Mouse (Mus musculus): ENCODE results near the gene Slc25a39. TPM values are rescaled to one million over a fixed set of nuclear protein-coding genes. Genes with fewer than 3 reads are reported as not detected.

The Slc25a39 gene
- polyA plus RNA-seq, 1 experiment from 2014 or later = 189 TPM

DNA sequence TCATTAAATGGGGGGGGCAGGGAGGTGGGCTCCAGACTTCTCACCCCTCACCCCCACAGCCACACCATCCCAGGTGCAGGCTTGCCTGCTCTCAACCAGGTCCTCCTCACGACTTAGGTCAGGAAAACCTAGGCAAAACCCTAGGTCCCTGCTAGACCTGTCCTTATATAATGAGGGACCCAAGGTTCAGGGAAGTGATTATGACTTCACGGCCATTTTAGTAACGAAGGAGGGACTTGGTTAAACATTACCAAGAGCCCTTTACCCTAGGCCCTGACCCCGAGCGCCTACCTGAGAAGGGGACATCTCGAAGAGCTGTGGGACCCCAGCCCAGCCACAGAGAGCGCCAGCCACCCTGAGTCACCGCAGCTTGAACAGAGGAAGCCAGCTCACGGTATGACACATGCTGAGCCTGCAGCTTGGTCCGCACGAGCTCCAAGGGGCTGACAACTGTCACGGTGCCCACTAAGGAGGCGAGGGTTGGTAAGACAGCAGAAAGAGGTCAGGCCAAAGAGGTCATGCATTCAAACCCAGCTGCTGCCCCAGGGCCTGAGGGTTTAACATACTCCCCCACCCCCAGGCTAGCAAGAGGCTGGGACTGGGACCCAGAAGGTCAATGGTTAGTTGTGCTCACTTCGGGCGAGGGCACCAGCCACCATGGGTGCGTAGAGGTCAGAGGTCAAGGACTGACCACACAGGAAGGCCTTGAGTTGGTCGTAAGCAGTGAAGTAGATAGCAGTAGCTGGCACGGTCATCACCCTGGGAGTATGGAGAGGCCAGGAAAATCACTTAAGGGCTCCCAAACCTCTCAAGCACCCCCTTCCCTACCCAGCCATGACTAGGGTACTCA, 3.4 kb downstream of the Slc25a39 start:
- ATAC-seq (ENCODE audit: low FRiP score, low TSS enrichment) (no peak), DNase-seq (ENCODE audit: low spot score) (no peak)
- Histone ChIP-seq H3K9me3 (ENCODE audit: control insufficient read depth, low read length) (no peaks in the 10 kb centered on the region), H3K9ac (ENCODE audit: low read length) (peak overlapping the region; percentile 8; the same call in 1 of the 2 replicates), H3K27me3 (ENCODE audit: control insufficient read depth, insufficient read depth, low read length) (0 out of 2 replicates have a peak, but pooled peaks cover 4% of the 10 kb centered on the region), H3K4me1 (replicated peaks; ENCODE audit: control insufficient read depth, insufficient read depth) (peaks cover 5% of the 10 kb centered on the region; the same call in 1 of the 2 replicates), H3K36me3 (ENCODE audit: control insufficient read depth, insufficient read depth, low read length) (peaks cover 20% of the 10 kb centered on the region), H3K27ac (replicated peaks) (no peak overlapping the region), H3K4me3 (ENCODE audit: low read depth, low read length) (no peak overlapping the region), H3K4me2 (replicated peaks; ENCODE audit: low read depth) (no peak overlapping the region)
- TF ChIP-seq EP300 (optimal IDR thresholded peaks at IDR 0.05) = no peak
- TF ChIP-seq CTCF (IDR thresholded peaks at IDR 0.05; ENCODE audit: low read depth) = no peak
- 77% methylated on average over 18 of the region's 18 CpGs for WGBS

DNA sequence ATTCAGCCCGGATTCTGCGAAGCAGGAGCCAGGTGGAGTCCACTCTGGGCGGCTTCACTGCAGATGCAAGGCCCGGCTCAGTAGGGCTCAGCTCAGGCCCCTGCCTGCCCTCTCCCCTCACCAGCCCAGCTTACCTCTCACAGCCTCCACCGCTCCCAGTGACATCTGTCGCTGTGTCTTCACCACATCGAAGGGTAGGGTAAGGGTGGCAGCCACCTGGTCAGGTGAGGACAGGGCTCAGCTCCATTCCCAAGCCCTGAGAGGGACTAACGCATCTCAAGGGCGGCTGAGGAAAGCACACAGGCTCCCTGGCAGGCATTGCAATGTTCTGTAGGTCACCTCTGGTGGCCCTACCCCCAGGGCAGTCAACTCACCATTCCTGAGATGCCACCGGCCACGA, 4.1 kb downstream of the Slc25a39 start:
- 95% methylated on average over 11 of the region's 11 CpGs for WGBS
- no peak overlapping the region for H3K27ac ChIP-seq (replicated peaks)
- 0 out of 2 replicates have a peak, but pooled peaks cover 5% of the 10 kb centered on the region for H3K27me3 ChIP-seq (ENCODE audit: control insufficient read depth, insufficient read depth, low read length)
- H3K36me3 ChIP-seq (ENCODE audit: control insufficient read depth, insufficient read depth, low read length) = peaks cover 20% of the 10 kb centered on the region
- ATAC-seq (ENCODE audit: low FRiP score, low TSS enrichment) (no peak), DNase-seq (ENCODE audit: low spot score) (no peak)
- H3K9ac ChIP-seq (ENCODE audit: low read length) = no peak overlapping the region
- no peaks in the 10 kb centered on the region for H3K9me3 ChIP-seq (ENCODE audit: control insufficient read depth, low read length)
- H3K4me2 ChIP-seq (replicated peaks; ENCODE audit: low read depth) = no peak overlapping the region
- H3K4me3 ChIP-seq (ENCODE audit: low read depth, low read length) = no peak overlapping the region
- TF ChIP-seq EP300 (optimal IDR thresholded peaks at IDR 0.05) (no peak), CTCF (IDR thresholded peaks at IDR 0.05; ENCODE audit: low read depth) (no peak)
- H3K4me1 ChIP-seq (replicated peaks; ENCODE audit: control insufficient read depth, insufficient read depth) = peaks cover 5% of the 10 kb centered on the region; the same call in 1 of the 2 replicates

- TF ChIP-seq EP300 (optimal IDR thresholded peaks at IDR 0.05) (no peak), CTCF (IDR thresholded peaks at IDR 0.05; ENCODE audit: low read depth) (no peak)
- H3K4me1 ChIP-seq (replicated peaks; ENCODE audit: control insufficient read depth, insufficient read depth) = peaks cover 5% of the 10 kb centered on the region; the same call in 1 of the 2 replicates
- 0 out of 2 replicates have a peak, but pooled peaks cover 5% of the 10 kb centered on the region for H3K27me3 ChIP-seq (ENCODE audit: control insufficient read depth, insufficient read depth, low read length)
- H3K36me3 ChIP-seq (ENCODE audit: control insufficient read depth, insufficient read depth, low read length) = peaks cover 20% of the 10 kb centered on the region
- DNase-seq (ENCODE audit: low spot score) (no peak), ATAC-seq (ENCODE audit: low FRiP score, low TSS enrichment) (no peak)
- no peak overlapping the region for H3K9ac ChIP-seq (ENCODE audit: low read length)
- no peak overlapping the region for H3K27ac ChIP-seq (replicated peaks)
- WGBS = 60% methylated on average over 12 of the region's 12 CpGs
- no peaks in the 10 kb centered on the region for H3K9me3 ChIP-seq (ENCODE audit: control insufficient read depth, low read length)
- H3K4me3 ChIP-seq (ENCODE audit: low read depth, low read length) = no peak overlapping the region
- H3K4me2 ChIP-seq (replicated peaks; ENCODE audit: low read depth) = no peak overlapping the region
Observed at GRCm38 (mm10) chr11:102401898-102402500, 5.7 kb downstream of the Slc25a39 start.

GRCm38 (mm10) chr11:102400513-102401084, 7.1 kb downstream of the Slc25a39 start:
- Histone ChIP-seq H3K36me3 (ENCODE audit: control insufficient read depth, insufficient read depth, low read length) (peaks cover 20% of the 10 kb centered on the region), H3K9ac (ENCODE audit: low read length) (no peak overlapping the region), H3K27me3 (ENCODE audit: control insufficient read depth, insufficient read depth, low read length) (0 out of 2 replicates have a peak, but pooled peaks cover 5% of the 10 kb centered on the region), H3K4me2 (replicated peaks; ENCODE audit: low read depth) (no peak overlapping the region), H3K4me3 (ENCODE audit: low read depth, low read length) (no peak overlapping the region), H3K27ac (replicated peaks) (no peak overlapping the region), H3K4me1 (replicated peaks; ENCODE audit: control insufficient read depth, insufficient read depth) (no peaks in the 10 kb centered on the region; the same call in 1 of the 2 replicates), H3K9me3 (ENCODE audit: control insufficient read depth, low read length) (no peaks in the 10 kb centered on the region)
- DNase-seq (ENCODE audit: low spot score) (no peak), ATAC-seq (ENCODE audit: low FRiP score, low TSS enrichment) (no peak)
- TF ChIP-seq CTCF (IDR thresholded peaks at IDR 0.05; ENCODE audit: low read depth) = no peak
- TF ChIP-seq EP300 (optimal IDR thresholded peaks at IDR 0.05) = no peak
- WGBS = 25% methylated on average over 12 of the region's 12 CpGs

DNA sequence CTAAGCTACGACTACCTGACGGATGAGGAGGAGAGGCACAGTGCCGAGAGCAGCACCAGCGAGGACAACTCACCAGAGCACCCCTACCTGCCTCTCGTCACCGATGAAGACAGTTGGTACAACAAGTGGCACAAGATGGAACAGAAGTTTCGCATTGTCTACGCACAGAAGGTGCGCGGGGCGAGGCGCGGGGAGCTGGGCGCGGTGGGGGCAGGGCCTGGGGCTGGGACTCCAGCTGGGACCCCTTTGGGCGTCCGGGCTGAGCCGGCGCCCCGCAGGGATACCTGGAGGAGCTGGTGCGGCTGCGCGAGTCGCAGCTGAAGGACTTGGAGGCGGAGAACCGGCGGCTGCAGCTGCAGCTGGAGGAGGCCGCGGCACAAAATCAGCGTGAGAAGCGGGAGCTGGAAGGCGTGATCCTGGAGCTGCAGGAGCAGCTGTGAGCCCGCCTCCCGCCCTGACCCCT, 8.1 kb downstream of the Slc25a39 start:
- peaks cover 18% of the 10 kb centered on the region for H3K36me3 ChIP-seq (ENCODE audit: control insufficient read depth, insufficient read depth, low read length)
- no peaks in the 10 kb centered on the region; the same call in 1 of the 2 replicates for H3K4me1 ChIP-seq (replicated peaks; ENCODE audit: control insufficient read depth, insufficient read depth)
- peak overlapping the region; percentile 23 for H3K4me3 ChIP-seq (ENCODE audit: low read depth, low read length)
- DNase-seq (ENCODE audit: low spot score) (peak; percentile 37), ATAC-seq (ENCODE audit: low FRiP score, low TSS enrichment) (no peak)
- no peak for TF ChIP-seq EP300 (optimal IDR thresholded peaks at IDR 0.05)
- TF ChIP-seq CTCF (IDR thresholded peaks at IDR 0.05; ENCODE audit: low read depth) = no peak
- H3K4me2 ChIP-seq (replicated peaks; ENCODE audit: low read depth) = peak overlapping the region; percentile 57
- 1% methylated on average over 34 of the region's 34 CpGs for WGBS
- no peaks in the 10 kb centered on the region for H3K9me3 ChIP-seq (ENCODE audit: control insufficient read depth, low read length)
- H3K27ac ChIP-seq (replicated peaks) = no peak overlapping the region
- no peak overlapping the region for H3K9ac ChIP-seq (ENCODE audit: low read length)
- H3K27me3 ChIP-seq (ENCODE audit: control insufficient read depth, insufficient read depth, low read length) = 0 out of 2 replicates have a peak, but pooled peaks cover 5% of the 10 kb centered on the region
